Mouse (Mus musculus): ENCODE measurements around the gene Crk. TPM values are rescaled to one million over a fixed set of nuclear protein-coding genes. Genes with fewer than 3 reads are reported as not detected.
"Not testable (repeated sequence)": the region's sequence is repeated elsewhere in the genome, so short reads cannot be mapped to it uniquely, and the experiment has no call there.

Gene Crk
- polyA plus RNA-seq, 1 experiment from 2014 or later, result 53.6 TPM

DNA sequence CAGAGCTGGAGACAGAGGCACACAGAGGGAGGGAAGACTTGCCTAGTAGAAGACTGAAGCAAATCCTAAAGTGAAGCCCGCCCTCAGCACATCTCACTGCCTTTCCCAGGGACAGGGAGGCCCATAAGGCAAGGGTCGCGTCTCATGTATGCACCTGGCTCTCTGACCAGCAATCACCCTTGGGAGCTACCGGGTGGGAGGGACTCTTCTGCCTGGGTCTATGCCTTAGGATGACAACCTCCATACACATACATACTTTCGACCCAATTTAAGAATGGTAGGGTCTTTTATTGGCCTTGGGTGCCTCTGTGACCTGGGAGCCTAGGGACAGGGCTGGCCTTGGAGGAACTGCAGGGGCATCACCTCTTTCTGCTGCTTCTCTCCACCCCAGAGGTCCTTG is 5.6 kb upstream of the Crk start:
- peak overlapping the region; percentile 5; the same call in 1 of the 2 replicates for H3K27ac ChIP-seq
- no peaks in the 10 kb centered on the region for H3K27me3 ChIP-seq (replicated peaks)
- H3K9me3 ChIP-seq (replicated peaks), result no peaks in the 10 kb centered on the region
- ATAC-seq, result no peak
- no peak overlapping the region for H3K4me2 ChIP-seq
- H3K4me1 ChIP-seq, result peaks cover 16% of the 10 kb centered on the region
- WGBS (ENCODE audit: insufficient replicate concordance), result 79% methylated on average over 5 of the region's 5 CpGs
- no peak overlapping the region for H3K9ac ChIP-seq
- H3K4me3 ChIP-seq, result no peak overlapping the region
- H3K36me3 ChIP-seq, result peaks cover 56% of the 10 kb centered on the region

DNA sequence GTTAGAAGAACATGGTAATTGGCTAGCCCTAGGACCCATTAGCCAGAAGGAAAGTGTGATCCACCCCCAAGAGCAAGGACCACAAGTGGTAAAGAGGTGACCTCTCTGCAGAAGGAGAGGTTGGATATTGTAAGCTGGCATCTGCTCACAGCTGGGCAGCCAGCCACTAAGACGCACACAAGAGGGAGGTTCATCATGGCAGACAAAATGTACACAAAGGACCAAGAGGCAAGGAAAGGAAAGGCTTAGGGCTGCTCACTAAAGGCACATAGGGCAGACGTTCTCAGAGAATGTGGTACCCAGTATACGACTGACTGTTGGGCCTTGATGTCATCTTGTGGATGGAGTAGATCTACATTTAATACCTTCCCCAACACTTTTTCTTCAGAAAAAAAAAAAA is 4.2 kb upstream of the Crk start:
- Histone ChIP-seq H3K36me3 (peaks cover 42% of the 10 kb centered on the region), H3K4me2 (no peak overlapping the region), H3K27ac (no peak overlapping the region), H3K4me3 (no peak overlapping the region), H3K9me3 (replicated peaks) (no peaks in the 10 kb centered on the region), H3K9ac (no peak overlapping the region), H3K27me3 (replicated peaks) (no peaks in the 10 kb centered on the region), H3K4me1 (peaks cover 14% of the 10 kb centered on the region)
- no peak for ATAC-seq
- 69% methylated on average over 3 of the region's 3 CpGs for WGBS (ENCODE audit: insufficient replicate concordance)

DNA sequence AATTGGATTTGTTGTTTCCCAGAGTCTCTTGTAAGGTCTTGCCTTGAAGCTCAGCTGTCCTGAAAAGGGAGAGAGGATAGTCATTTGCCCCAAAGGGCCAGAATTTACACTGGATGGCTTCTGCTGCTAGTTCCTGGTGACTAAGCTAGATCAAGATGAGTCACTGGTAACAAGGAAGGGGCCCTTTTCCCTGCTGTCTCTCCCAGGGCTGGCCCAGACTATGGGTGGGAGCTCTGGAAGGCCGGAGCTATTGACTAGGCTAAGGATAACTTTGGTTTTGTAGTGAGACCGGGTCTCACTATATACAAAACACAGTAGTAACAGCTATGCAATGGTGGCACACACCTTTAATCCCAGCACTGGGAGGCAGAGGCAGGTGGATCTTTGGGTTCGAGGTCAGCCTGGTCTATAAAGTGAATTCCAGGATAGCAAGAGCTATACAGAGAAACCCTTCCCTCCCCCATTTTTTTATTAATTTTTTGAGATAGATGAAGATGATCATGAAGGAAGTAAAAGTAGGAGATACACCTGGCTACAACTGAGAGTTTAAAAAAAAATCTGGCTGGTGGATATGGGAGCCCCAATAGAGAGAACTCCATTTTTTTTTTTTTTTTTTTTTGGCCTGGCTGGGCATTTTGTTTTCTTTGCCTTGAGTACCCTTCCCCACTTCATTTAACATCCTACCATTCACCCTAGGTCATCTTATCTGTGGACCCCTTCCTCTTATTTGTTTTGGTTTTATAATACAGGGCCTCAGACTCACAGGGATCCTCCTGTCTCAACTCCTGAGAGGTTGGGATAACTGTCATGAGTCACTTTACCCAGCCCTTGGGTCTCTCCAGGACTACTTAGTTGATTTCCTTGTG is 945 bp upstream of the Crk start:
- no peaks in the 10 kb centered on the region for H3K9me3 ChIP-seq (replicated peaks)
- H3K4me2 ChIP-seq, result peak overlapping the region; percentile 81
- H3K9ac ChIP-seq, result peak overlapping the region; percentile 67
- H3K4me1 ChIP-seq, result peaks cover 41% of the 10 kb centered on the region
- peaks cover 28% of the 10 kb centered on the region for H3K36me3 ChIP-seq
- 74% methylated on average over 3 of the region's 3 CpGs for WGBS (ENCODE audit: insufficient replicate concordance)
- H3K4me3 ChIP-seq, result peak overlapping the region; percentile 95
- no peaks in the 10 kb centered on the region for H3K27me3 ChIP-seq (replicated peaks)
- peak overlapping the region; percentile 93 for H3K27ac ChIP-seq
- no peak for ATAC-seq

DNA sequence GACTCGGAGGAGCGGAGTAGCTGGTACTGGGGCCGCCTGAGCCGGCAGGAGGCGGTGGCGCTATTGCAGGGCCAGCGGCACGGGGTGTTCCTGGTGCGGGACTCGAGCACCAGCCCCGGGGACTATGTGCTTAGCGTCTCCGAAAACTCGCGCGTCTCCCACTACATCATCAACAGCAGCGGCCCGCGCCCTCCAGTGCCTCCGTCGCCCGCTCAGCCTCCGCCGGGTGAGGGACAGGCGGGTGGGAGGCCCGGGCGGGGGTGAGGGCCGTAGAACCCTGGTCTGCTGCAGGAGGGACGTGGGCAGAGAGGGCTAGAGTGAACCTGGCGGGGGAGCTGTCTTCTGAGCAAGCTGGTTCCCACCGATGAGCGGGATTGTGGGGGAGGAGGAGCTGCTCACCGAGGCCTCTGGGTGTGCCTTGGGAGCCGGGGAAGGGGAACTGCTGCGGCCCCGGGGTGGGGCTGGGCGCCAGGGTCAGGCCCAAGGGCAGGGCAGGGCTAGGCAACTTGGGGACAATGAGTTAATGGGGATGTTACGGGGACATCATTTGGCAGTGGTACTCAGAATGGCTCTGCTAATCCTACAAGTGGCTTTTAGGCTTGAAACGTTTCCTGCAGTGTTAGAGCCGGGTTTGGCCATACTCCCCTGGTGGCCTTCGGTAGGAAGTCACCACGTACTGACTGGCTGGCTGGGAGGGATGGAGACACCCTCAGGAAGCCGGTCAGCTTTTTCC is 546 bp downstream of the Crk start:
- Histone ChIP-seq H3K4me2 (peak overlapping the region; percentile 81), H3K4me1 (peaks cover 44% of the 10 kb centered on the region), H3K4me3 (peak overlapping the region; percentile 95), H3K9me3 (replicated peaks) (no peaks in the 10 kb centered on the region), H3K27me3 (replicated peaks) (no peaks in the 10 kb centered on the region), H3K27ac (peak overlapping the region; percentile 93), H3K9ac (peak overlapping the region; percentile 95), H3K36me3 (peaks cover 34% of the 10 kb centered on the region)
- under 1% methylated on average over 43 of the region's 43 CpGs for WGBS (ENCODE audit: insufficient replicate concordance)
- ATAC-seq, result peak; percentile 66

DNA sequence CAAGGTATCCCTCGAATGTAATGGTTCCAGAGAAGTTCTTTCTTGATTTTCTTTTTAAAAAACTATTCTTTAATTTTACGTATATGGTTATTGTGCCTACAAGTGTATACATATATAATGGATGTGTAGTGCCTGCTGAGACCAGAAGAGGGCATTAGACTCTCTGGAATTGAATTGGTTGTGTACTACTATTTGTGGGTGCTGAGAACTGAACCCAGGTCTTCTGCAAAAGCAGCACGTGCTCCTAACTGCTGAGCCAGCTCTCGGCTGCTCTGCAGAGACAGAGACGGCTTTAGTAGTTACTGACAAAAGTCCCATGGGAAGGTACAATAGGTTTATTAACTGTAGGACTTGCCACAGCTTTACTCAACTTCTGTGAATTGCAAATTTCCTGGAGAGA is 5.4 kb downstream of the Crk start:
- H3K36me3 ChIP-seq, result peaks cover 60% of the 10 kb centered on the region
- H3K9ac ChIP-seq, result no peak overlapping the region
- no peak overlapping the region for H3K27ac ChIP-seq
- H3K4me1 ChIP-seq, result peaks cover 50% of the 10 kb centered on the region
- WGBS (ENCODE audit: insufficient replicate concordance), result 87% methylated on average over 5 of the region's 5 CpGs
- H3K4me2 ChIP-seq, result no peak overlapping the region
- no peaks in the 10 kb centered on the region for H3K9me3 ChIP-seq (replicated peaks)
- no peak for ATAC-seq
- H3K4me3 ChIP-seq, result no peak overlapping the region
- H3K27me3 ChIP-seq (replicated peaks), result no peaks in the 10 kb centered on the region

DNA sequence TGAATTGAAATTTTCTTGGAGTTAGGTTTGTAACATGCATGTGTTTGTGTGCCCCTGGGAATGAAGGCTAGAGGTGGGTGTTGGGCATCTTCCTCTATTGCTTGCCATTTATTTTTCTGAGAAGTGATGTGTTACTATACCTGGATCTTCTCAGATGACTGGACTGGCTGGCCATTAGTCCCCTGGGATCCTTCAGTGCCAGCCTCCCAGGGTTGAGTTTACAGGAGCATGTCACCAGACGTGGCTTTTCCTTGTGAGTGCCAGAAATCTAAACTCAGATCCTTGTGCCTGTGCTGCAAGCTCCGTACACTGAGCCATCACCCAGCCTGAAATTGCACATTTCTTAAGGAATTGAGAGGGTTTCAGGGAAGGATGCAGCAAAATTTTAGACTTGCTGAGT is 5.9 kb downstream of the Crk start:
- peaks cover 64% of the 10 kb centered on the region for H3K36me3 ChIP-seq
- no peak overlapping the region for H3K4me2 ChIP-seq
- no peaks in the 10 kb centered on the region for H3K9me3 ChIP-seq (replicated peaks)
- H3K27ac ChIP-seq, result no peak overlapping the region
- no peak overlapping the region for H3K4me3 ChIP-seq
- no peak for ATAC-seq
- 83% methylated on average over 2 of the region's 2 CpGs for WGBS (ENCODE audit: insufficient replicate concordance)
- H3K27me3 ChIP-seq (replicated peaks), result no peaks in the 10 kb centered on the region
- no peak overlapping the region for H3K9ac ChIP-seq
- peaks cover 50% of the 10 kb centered on the region for H3K4me1 ChIP-seq

DNA sequence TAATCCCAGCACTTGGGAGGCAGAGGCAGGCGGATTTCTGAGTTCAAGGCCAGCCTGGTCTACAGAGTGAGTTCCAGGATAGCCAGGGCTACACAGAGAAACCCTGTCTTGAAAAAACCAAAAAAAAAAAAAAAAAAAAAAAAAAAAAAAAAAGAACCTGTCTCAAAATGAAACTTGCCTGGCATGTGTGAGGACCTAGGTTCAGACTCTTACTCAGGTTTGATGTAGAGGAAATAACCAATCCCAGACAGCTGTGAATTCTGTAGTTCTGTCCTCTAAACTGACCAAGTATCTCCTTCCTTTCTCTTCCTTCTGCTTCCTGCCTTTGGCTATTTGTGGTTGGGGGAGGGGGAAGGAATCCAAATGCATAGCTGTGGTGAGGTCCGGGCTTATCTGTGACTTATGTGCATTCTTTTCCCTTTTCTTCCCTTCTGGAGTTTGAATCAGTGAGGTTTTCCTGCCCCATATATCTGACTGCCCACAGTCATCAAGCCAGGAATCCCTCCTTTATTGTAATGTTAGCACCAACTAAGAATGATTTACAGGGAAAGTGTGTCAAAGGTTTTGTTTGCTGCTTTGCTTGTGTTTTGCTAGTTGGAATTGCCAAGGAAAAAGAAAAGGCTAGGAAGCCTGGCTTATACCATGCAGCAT is 8.4 kb downstream of the Crk start:
- H3K36me3 ChIP-seq, result peaks cover 73% of the 10 kb centered on the region
- no peak overlapping the region for H3K9ac ChIP-seq
- WGBS (ENCODE audit: insufficient replicate concordance), result 44% methylated on average over 2 of the region's 2 CpGs
- H3K4me3 ChIP-seq, result no peak overlapping the region
- ATAC-seq, result no peak
- H3K27me3 ChIP-seq (replicated peaks), result no peaks in the 10 kb centered on the region
- no peaks in the 10 kb centered on the region for H3K9me3 ChIP-seq (replicated peaks)
- no peak overlapping the region for H3K27ac ChIP-seq
- no peak overlapping the region for H3K4me2 ChIP-seq
- peaks cover 27% of the 10 kb centered on the region for H3K4me1 ChIP-seq

DNA sequence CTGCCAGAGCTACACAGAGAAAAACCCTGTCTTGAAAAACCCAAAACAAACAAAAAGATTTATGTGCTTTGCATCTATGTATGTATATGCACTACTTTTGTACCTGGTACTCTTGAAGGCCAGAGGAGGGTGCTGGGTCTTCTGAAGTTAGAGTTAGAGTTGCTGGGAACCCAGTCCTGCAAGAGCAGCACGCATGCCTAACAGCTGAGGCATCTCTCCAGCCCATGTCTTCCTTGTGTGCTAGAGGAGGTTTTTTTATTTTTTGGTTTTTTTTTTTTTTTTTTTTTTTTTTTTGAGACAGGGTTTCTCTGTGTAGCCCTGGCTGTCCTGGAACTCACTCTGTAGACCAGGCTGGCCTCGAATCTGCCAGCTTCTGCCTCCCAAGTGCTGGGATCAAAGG is 9.1 kb downstream of the Crk start:
- Histone ChIP-seq H3K9me3 (replicated peaks) (no peaks in the 10 kb centered on the region), H3K9ac (no peak overlapping the region), H3K27me3 (replicated peaks) (no peaks in the 10 kb centered on the region), H3K4me2 (no peak overlapping the region), H3K36me3 (peaks cover 73% of the 10 kb centered on the region), H3K4me1 (peaks cover 23% of the 10 kb centered on the region), H3K27ac (no peak overlapping the region), H3K4me3 (no peak overlapping the region)
- no peak for ATAC-seq
- 69% methylated on average over 2 of the region's 2 CpGs for WGBS (ENCODE audit: insufficient replicate concordance)

DNA sequence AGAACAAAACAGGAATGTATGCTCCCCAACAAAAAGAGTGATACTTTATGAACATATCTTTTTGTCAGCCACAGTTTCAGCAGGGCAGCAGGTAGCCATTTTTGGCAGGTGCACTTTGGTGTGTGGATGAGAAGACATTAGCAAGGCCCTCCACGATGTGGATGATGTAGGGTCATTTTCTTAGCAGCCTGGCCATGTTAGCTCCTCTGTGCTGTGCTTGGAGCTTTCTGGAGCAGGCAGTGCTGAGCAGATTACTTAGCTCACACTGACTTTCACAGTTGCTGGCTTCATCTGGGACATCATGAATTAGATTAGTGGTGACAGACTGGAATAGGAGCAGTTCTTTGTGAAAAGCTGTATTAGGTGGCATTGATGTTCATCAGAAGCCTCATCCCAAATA is 10.9 kb downstream of the Crk start:
- no peak overlapping the region for H3K9ac ChIP-seq
- no peak for ATAC-seq
- no peaks in the 10 kb centered on the region for H3K9me3 ChIP-seq (replicated peaks)
- H3K27me3 ChIP-seq (replicated peaks), result no peaks in the 10 kb centered on the region
- no peak overlapping the region for H3K4me3 ChIP-seq
- no peak overlapping the region for H3K4me2 ChIP-seq
- peaks cover 73% of the 10 kb centered on the region for H3K36me3 ChIP-seq
- peaks cover 17% of the 10 kb centered on the region for H3K4me1 ChIP-seq
- 63% methylated on average over 1 of the region's 1 CpGs for WGBS (ENCODE audit: insufficient replicate concordance)
- H3K27ac ChIP-seq, result no peak overlapping the region

DNA sequence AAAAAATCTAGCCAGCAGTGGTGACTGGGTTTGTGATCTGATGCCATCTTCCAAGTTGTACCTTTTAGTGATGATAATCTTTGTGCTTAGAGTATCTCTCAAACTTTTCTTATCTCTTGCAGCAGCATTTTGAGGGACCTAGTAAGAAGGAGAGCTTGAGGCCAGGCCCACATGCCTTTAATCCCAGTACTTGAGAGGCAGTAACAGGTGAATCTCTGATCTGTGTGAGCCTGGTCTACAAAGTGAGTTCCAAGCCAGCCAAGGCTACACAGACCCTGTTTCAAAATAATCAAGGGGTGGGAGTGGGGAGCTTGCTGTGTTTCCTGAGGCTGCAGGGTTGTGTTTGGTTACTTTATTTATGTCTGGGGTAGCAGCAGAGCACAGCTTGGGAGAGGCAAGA is 12.0 kb downstream of the Crk start:
- H3K27me3 ChIP-seq (replicated peaks), result no peaks in the 10 kb centered on the region
- no peak overlapping the region for H3K9ac ChIP-seq
- peaks cover 11% of the 10 kb centered on the region for H3K4me1 ChIP-seq
- H3K27ac ChIP-seq, result no peak overlapping the region
- H3K9me3 ChIP-seq (replicated peaks), result no peaks in the 10 kb centered on the region
- H3K4me3 ChIP-seq, result no peak overlapping the region
- no peak for ATAC-seq
- H3K4me2 ChIP-seq, result no peak overlapping the region
- peaks cover 78% of the 10 kb centered on the region for H3K36me3 ChIP-seq

DNA sequence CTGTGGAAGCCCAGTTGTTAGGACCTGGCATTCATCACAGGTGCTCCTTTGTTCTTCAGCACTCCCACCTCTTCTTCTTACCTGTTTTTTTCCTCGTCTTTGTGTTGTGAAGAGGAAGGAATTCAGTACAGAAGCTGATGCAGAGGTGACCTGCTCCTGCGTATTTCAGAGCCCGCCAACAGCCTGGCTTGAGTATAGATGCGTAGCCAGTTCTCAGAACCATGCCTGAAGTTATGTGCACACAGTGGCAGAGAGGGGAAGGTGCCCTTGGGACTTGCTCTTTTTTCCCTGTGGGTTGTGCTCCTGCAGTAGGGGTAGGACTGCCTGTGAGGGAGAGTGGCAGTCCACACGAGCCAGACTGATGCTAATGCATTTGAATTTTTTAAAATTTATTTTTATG is 14.5 kb downstream of the Crk start:
- no peaks in the 10 kb centered on the region for H3K9me3 ChIP-seq (replicated peaks)
- H3K9ac ChIP-seq, result no peak overlapping the region
- no peak for ATAC-seq
- no peak overlapping the region for H3K27ac ChIP-seq
- H3K4me1 ChIP-seq, result no peaks in the 10 kb centered on the region
- 92% methylated on average over 5 of the region's 5 CpGs for WGBS (ENCODE audit: insufficient replicate concordance)
- no peak overlapping the region for H3K4me3 ChIP-seq
- peaks cover 94% of the 10 kb centered on the region for H3K36me3 ChIP-seq
- H3K4me2 ChIP-seq, result no peak overlapping the region
- H3K27me3 ChIP-seq (replicated peaks), result no peaks in the 10 kb centered on the region

DNA sequence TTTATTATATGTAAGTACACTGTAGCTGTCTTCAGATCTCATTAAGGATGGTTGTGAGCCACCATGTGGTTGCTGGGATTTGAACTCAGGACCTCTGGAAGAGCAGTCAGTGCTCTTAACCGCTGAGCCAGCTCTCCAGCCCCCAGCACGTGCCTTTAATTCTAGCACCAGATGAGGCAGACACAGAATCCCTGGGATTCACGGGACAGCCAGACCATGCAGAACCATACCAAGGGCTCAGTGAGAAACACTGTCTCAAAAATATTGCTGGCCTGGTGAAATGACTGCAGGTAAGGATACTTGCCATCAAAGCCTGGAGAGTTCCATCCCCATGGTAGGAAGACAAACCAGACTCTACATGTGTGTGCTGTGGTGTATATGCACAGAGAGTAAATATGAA is 18.4 kb downstream of the Crk start:
- peaks cover 97% of the 10 kb centered on the region for H3K36me3 ChIP-seq
- H3K27me3 ChIP-seq (replicated peaks); H3K4me1 ChIP-seq; H3K9ac ChIP-seq; H3K27ac ChIP-seq; H3K4me2 ChIP-seq; H3K9me3 ChIP-seq (replicated peaks); H3K4me3 ChIP-seq; ATAC-seq: not testable (repeated sequence)
- WGBS (ENCODE audit: insufficient replicate concordance), result 91% methylated on average over 3 of the region's 3 CpGs
